Mouse (Mus musculus): ENCODE results near the gene Cadm1.

Gene Cadm1

DNA sequence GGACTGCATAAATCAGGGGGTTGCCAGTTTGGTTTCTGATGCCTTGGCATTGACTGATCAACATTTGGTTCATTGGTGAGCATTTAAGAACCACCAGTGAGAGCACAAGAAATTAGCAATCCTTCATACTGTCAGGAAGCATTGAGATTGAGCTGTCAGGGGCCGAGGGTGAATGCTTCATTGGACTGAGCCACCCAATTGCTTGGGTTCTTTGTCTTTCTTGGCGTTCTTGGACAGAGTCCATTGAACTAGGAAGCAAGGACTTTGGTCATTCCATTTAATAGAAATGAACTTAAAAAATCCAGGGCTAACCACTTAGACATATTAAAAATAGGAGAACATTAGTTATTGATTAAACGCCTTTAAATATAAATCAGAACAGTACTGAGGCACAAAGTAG lies 214.9 kb downstream of the Cadm1 start:
- no peak for DNase-seq

DNA sequence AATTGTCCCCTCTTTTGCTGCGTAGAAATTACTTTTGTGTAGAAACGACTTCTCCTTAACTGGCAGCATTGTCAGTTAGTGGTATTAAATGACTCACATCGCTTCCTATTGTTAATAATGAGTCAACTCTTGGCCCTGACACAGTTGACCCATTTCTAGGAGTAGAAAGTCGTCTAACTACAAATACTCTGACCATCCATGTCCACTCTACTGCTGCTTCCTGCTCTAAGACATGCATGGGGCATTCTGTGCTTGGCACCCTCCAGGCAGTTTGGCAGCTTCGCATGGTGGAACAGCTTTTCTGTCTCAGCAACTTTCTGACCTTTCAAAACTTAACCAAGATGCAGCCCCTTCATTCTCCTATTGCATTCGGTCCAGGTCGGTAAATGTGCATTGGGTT lies 215.7 kb downstream of the Cadm1 start:
- no peak for DNase-seq

DNA sequence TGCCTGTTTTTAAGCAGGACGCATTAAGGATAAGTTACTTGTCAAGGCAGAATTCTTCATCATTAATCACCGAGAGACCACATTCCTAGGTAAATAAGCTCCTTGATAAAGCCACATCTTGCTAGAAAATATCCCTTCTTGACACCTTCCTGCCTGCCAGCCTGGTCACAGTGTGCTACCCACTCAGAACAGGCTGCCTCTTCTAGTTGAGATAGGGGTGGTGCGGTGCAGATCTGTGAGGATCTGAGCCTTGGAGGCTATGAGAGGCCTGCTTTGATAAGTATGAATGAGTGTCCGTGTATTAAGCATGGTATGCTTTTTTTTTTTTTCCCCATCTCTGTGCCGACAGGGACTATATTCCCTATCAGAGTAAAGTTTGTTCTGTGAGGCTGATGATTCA lies 219.2 kb downstream of the Cadm1 start:
- no peak for DNase-seq

DNA sequence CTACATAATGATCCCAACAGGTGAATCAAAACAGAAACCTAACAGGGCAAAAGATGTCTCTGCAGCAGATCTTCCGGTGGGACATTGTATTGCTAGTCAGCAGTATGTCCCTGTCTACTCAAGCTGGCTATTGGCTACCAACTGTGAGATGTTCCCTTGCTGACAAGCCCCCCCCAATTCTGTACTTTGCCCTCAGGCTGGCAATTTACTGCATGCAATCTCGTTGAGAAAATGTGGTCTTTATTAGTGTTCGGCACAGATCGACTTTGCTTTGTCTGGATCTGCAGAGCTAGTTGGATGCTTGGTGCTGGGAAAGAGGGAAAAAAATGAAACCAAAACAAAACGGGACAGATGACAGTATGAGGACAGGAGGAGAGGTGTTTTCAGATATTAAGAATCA lies 222.5 kb downstream of the Cadm1 start:
- DNase-seq = no peak

DNA sequence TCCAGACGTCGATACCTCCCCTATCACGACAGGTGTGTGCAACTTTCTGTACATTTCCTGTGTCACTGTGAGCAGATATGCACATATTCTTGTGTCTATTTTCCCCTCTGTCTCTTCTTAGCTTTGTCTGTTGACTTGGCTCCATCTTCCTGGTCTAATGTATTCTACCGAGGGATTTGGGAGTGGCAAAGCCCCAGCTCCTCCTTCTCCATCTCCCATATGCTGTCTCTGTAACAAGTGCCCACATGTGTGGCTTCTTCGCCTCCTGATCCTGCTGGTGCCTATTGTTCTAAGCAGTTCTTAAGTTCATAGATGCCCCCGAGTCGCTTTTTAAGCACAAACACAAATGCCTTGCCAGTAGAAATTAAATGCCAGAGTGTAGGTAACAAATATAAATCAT lies 223.2 kb downstream of the Cadm1 start:
- no peak for DNase-seq

DNA sequence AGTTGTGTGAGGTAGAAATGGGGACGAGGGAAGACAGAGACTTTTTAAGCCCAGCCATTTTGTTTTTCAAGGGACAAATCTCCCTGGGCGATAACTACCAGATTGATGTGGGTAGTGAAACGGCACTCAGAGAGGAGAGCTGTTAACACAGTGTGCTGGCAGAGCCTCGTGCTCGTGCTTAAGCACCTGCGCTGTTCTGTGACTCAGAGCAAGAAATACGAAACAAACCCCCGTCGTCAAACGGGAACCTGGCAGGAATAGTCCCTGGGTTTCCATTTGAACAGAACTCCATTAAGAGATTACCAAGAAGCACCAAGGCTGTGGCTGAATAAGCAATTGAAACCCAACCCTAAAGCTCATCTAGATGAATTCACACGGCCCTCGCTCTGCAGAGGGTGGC lies 225.1 kb downstream of the Cadm1 start:
- no peak for DNase-seq

DNA sequence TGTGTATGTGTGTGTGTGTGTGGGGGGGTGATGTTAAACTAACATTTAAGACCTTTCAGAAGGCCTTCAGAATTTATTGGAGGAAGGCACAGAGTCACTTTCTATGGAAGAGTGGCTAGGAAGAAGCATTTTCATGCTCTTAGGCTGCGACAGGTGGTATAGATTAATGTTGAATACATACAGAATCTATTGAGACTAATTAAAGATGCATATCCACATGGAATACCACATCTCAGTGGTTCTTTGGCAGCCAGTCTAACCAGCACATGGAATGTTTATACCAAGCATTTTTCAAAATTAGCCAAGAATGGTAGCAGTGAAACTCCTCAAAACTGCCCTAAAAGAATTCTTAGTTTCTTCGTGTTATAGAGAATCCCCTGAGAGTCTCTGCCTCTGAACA lies 227.8 kb downstream of the Cadm1 start:
- DNase-seq = no peak

DNA sequence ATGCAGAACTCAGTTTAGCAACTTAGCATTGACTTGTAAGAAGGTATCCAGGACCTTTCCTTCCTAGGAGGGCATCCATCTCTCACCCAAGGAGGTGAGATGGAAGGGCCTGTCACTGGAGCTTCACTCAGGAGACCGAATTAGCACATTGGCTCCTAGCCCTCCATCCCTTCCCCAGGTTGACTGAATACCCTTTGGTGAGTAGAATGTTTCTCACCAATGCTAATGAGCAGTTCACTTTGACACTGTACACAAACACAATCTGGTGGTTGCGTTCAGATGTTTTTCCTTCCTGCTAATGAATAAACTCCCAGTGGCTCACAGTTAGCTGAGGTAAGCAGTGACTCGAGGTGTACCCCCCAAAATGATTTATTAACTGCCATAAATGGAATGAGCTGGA lies 228.3 kb downstream of the Cadm1 start:
- DNase-seq = no peak

DNA sequence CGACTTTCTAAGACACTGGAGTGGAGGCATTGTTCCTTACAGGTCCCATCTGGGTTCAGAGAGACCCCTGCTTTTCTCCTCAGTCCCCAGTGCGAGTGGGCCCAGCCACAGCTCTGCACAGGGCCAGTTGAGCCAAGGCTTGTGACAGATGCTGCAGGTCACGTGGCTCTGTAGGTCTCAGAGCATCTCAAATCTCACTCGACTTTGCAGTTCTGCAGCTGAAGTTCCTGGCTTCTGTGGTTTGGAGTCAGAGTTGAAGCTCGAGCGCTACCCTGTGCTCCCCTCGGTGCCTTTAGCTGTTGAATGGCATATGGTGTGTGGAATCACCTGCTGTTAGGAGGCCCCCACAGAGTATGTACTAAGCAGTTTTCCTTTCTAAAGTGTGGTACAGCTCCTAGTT lies 229.8 kb downstream of the Cadm1 start:
- peak; percentile 11 to 21 for DNase-seq

DNA sequence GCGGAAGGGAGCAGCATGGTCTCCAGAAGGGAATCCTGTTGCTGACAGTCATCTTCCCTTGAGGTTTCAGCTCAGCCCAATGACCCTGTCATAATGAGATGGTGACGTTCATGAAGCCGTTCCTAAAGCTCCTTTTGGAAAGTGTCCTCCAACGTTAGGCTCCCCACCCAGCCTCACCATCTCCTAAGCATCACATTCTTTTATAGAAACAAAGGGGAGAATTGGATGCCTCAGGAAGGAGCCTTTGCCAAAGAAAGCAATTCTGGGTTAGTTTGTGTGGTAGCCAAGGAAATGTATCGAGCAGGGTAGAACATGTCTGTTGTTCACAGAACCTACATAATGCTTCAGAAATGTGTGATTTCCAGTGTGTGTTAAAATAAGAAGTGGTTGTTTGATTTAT lies 231.6 kb downstream of the Cadm1 start:
- DNase-seq = no peak

DNA sequence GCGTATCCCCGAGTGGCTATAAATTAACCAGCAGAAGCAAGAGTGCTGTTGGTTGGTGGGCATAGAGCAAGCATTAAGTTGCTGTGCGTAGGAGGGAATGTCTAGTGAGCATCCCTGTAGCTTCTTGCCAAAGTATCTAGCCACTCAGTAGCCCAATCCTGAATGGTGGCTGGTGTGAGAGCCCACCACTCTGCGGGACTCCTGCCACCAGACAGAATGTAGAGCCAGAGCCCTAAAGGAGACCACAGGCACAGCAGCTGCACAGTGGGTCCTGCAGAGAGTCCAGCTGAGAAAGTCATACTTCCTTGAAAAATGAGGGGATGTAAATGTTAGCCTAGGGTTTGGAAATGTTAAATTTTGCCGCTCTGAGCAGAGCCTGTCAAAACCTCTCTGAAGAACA lies 232.9 kb downstream of the Cadm1 start:
- no peak for DNase-seq

DNA sequence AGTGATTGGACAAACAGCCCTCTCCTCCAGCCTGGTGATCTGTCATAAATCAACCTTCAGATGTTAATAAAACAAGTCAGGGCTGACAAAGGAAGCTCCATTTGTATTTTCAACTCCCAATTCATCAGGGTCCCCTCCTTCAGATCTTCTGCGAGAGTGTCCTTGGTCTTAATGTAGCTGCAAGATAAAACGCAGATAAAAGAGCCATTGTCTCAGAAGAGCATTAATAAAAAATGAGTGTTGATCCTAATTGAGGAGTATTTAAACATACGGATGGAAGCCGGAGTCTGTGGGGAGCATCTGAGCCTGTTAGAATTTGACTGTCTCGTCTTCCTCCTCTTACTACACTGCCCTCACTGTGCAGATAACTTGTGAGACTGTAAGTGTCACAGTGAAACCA lies 234.9 kb downstream of the Cadm1 start:
- no peak for DNase-seq

DNA sequence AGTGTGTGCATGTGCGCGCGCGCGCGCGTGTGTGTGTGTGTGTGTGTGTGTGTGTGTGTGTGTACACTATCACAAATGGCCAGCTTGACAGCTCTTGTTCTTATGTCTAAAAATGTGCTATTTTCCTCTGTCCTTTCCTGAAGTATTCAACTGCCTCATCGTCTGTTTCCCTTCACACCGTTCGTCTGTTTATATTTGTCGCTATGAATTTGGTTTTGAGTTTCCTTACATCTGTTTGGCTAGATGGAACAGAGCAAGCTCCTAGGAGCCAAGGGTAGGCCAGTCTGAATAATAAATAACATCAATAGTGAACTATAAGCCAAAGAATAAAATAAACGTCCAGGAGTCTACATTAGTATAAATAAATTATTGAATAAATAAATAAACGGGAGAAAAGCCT lies 235.3 kb downstream of the Cadm1 start:
- no peak for DNase-seq

DNA sequence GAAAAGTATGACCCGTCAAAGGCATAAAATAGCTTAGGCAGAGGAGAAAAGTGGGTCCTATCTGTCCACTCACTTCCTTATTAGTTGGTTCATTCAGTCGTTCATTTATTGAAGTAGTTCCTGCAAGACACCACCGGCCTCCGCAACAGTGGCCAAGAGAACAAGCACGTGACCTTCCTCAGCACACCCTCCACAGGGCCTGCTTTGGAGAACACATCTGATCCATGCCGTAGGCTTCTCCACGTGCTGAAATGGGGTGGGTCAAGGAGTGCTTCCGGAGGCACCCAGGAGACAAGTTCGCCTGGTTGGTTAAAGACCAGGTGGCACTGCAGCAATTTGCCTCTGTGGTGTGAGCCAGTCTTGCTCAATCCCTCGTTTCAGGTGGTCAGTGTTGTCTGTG lies 236.4 kb downstream of the Cadm1 start:
- no peak for DNase-seq

DNA sequence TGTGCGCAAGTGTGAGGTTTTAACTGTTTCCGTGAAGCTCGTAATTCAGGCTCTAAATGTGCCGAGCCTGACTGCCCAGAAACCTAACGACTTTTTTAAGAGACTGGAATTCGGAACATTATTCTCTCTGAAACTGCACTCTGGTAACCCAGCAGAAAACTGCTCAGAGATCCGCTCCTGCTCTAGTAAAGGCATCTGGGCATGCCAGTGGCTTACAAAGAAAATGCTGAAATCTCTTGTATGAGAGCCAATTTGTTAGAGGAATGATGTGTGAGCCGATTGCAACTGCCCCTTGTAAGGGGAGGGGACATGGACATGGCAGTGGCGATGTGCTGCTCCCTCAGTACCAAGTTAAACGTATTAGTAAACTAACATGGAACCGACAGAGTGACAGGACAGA lies 240.9 kb downstream of the Cadm1 start:
- DNase-seq = no peak

DNA sequence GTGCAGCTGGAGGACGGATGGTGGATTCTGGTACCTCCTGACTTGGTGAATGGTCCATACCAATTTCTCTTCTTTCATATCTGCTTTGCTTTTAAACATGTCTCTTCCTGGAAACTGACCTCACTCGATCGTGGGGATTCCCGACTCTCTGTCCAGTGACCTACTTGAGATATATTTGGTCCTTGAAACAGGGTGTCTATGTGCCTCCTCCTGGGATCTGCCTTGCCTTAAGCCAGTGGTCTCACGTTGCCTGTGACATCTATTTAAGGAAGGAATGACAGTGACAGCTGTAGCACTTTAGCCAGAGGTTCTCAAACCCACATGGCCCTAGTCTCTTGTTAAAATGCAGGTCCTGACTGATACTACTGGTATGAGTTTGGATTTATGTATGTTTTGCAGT lies 242.0 kb downstream of the Cadm1 start:
- DNase-seq = no peak

DNA sequence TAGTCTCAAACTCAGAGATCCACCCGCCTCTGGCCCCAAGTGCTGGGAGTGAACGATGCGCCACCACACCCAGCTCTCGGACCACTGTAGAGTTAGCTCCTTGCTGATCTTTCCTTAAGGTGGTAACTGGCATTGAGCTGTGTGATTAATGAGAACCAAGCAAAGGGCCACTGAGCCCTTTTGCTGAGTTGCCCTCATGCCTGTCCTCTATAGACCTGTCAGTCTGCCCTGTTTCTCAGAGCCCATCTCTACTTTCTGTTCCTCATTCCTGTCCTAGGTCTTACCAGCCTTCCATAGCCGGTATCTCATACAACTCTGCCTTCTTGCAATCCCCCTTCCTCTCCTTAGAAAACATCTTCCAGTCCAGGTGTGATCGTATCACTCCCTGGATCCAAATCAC lies 242.8 kb downstream of the Cadm1 start:
- no peak for DNase-seq

DNA sequence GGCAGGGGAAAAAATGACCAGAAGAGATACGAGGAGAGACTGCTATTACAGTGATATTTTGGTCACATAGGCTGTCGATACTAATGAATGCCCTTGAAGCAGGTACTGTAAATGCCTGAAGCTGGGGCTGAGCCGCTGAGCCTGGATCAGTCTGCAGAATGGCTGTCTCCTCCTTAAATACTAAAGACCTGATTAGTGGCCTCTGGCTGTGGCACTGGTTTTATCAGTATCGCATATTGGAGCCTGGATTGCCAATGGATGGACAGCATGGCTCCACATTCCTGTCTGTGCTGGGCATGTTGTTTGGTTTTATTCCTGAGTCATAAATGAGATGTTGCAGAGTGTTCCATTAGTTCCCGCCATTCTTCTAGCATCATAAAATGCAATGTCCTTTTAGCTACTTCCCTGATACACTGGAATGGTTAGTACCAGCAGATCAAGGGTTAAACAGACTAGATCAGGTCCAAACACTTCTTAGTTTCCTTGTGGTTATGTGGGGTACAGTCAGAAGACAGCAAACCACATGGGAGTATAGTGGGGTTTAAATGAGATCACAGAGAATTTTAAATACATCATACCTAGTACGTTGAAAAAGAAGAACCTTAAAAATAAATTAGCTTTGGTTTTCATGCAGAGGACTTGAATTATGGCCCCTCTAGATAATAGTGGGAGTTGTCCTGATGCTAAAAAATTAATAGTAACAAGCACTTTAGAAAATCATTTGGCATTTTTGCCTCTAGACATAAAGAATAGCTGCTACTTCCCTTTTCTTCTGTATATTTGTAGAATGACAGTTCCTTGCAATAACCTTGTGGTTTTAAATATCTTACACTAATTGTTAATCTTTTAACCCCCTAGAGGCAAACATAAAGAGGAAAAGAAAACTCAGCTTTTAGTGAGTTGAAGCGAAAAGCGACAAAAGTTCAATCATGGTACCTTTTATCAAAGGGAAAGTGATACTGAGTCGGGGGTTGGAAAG lies 247.3 kb downstream of the Cadm1 start:
- DNase-seq = no peak

DNA sequence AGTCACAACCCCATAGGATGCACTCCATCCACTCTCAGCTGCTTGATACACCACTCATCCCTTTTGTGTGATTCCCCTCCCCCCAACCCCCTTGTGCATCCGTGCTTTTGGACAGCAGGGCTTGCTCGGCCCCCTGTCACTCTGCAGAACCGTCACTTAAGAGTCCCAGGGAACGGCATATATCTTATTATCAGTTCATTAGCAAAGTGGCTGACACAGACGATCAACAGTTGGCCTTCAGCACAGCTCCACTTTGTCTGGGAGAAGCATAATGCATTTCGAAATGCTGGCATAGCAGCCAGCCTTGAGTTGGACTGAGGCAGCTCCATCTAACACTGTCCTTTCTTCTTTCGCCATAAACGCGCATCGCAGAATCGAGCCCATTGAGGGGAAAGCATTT lies 248.5 kb downstream of the Cadm1 start:
- DNase-seq = no peak

DNA sequence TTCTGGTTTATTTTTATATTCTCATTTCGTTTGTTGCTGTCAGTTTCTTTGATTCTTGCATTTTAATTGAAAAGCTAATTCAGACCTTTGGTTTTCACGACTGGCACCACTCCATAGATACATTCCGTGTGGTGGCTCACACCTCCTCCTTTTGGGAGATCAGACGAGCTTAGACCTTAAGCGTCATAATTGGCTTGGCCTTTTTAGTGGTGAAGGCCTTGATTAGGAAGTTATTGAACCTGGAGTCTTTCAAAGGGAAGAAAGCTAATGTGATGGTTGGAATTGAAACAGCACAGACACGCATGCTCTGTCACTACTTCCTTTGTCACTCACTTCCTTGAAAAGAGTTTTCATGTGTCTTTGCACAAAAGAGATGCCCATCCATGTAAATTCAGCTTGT lies 249.3 kb downstream of the Cadm1 start:
- no peak for DNase-seq

DNA sequence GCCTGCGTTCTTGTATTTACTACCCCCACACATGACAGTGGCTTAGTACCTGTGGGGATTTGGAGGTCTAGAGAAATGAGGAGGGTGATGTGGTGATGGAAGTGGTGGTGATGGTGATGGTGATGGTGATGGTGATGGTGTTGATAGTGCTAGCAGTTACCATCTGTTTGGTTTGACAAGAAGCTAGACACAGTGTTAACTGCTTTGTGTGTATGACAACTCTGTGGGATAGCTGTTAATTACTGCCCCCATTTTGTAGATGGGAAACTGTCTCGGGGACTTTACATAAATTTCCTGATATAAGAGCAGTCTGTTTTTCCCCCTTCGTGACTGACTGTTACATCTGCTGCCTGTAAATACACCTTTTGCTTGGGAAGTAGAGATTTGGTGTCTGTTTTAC lies 256.7 kb downstream of the Cadm1 start:
- DNase-seq = no peak

DNA sequence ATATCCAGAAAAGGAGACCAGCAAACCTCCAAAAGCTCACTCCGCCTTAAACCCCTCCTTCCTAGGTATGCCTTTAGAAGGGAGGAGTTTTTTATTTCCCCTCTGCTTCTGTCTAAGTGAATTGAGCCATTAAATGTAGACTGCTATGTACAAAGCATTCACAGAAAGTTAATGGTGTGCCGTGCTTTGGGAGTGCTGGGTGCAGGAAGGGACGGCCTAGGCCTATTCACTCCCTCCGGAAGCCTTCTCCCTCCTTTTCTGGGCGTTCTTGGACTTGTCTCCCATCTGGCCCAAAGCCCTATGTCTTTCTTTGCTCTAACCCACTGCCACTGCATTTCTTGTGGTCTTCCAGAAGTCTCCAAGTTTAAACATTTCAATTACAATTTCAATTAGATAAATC lies 268.5 kb downstream of the Cadm1 start:
- DNase-seq = no peak

DNA sequence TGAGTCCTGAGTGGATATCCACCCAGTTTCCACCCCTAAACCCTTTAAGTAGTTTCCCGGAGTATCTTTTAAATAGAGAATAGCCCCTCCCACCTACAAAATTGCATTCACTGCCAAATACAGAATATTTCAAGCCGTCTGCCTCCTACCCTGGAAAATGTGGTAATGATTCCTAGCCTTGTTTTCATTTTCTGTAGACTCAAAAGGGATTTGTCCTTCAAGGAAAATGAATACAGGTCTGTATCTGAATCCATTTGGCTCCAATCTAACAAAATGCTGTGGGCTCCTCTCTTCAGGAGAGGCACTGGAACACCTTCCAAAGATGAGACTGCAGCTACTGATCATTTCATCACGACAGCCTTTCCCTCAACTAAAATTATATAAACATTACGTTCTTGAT lies 271.3 kb downstream of the Cadm1 start:
- no peak for DNase-seq

DNA sequence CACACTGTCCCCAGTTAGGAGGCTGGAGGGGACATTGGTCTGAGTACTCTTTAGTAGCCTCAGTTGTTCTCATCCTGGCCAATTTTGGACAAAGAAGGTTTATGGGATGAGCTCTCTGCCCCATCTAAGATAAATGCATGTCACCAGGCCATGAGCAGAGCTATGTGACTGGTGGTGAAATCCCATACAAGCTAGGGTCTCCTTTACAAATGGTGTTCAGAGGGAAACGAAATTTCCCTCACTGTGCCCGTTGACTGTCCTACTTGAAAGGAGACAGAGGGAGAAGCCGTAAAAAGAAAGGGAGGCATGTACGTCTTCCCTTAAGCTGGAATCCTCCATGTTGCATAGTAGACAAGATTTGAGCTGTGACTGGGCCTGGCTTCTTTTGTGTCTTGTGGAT lies 272.6 kb downstream of the Cadm1 start:
- no peak for DNase-seq

DNA sequence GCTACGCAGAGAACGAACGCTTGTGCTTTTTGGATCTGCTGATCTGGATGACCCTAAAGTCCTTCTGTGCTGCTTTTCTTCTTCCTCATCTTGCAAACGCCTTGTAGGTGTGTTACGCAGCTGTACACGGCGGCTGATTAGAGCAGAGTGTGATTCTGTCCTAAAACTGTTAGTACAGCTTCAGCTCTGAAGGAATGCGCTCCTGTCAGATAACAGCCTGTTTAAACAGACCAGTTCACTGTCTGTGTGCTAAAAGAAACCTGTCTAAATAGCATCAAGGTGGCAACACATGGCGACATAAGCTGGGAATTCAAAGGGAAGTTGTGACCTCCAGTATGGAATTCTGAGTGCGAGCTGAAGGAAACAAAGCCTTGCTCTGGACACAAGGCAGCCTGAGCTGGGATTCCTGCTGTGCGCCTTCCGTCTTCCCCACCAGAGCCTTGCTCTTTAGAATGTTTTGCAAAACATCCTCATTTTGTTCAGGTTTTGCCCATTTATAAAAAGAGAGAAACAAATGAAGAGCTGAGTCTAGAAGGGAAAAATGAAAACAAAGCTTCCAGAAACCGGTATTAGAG lies 273.6 kb downstream of the Cadm1 start:
- DNase-seq = no peak
